Mouse (Mus musculus) hindbrain, embryonic 13.5 days (tissue): ENCODE data around the gene Nbeal2. TPM values are rescaled to one million over a fixed set of nuclear protein-coding genes. Genes with fewer than 3 reads are reported as not detected.
A peak's percentile ranks its signal among the peaks of the same experiment; 100 is the strongest.

Experiments
- ATAC-seq: fragments of 200-750 bp; cut with Nextera tagmentation; 2 replicates; pipeline ENCODE4 v1.8.0; 2017; ENCODE audit warnings: moderate TSS enrichment; ENCODE audit not compliant: low FRiP score
- H3K27ac ChIP-seq: fragments of 300-500 bp; sonication (generic); 2 replicates; pipeline ENCODE4 v1.5.1; 2015; ENCODE audit warnings: inconsistent platforms, mild to moderate bottlenecking, moderate library complexity
- H3K27me3 ChIP-seq: fragments of 300-500 bp; sonication (generic); 2 replicates; pipeline ENCODE4 v1.6.1; 2015; ENCODE audit warnings: mild to moderate bottlenecking, inconsistent platforms
- H3K36me3 ChIP-seq: fragments of 300-500 bp; sonication (generic); 2 replicates; pipeline ENCODE4 v1.6.1; 2015; ENCODE audit warnings: mild to moderate bottlenecking, inconsistent platforms
- H3K4me1 ChIP-seq: fragments of 300-500 bp; sonication (generic); replicated peaks from 2 replicates; pipeline ENCODE4 v1.6.1; 2015; ENCODE audit warnings: inconsistent platforms
- H3K4me2 ChIP-seq: fragments of 300-500 bp; sonication (generic); 2 replicates; pipeline ENCODE4 v1.6.1; 2015; ENCODE audit warnings: inconsistent platforms, mild to moderate bottlenecking, moderate library complexity
- H3K4me3 ChIP-seq: fragments of 300-500 bp; sonication (generic); 2 replicates; pipeline ENCODE4 v1.5.1; 2015; ENCODE audit warnings: mild to moderate bottlenecking, inconsistent platforms
- H3K9ac ChIP-seq: fragments of 300-500 bp; sonication (generic); 2 replicates; pipeline ENCODE4 v1.6.1; 2015; ENCODE audit warnings: mild to moderate bottlenecking, inconsistent platforms
- H3K9me3 ChIP-seq: fragments of 300-500 bp; sonication (generic); 2 replicates; pipeline ENCODE4 v1.6.1; 2016; ENCODE audit warnings: inconsistent platforms
- WGBS: fragments of 180-500 bp; shearing (Covaris S2); methylation state at CpG from one replicate; pipeline ENCODE4 v1.1.7; 2015; 5-methylcytosine and 5-hydroxymethylcytosine counted together
- polyA plus RNA-seq: library from polyadenylated mRNA; unstranded; fragments of >200 nt; fragmentation: Nextera tagmentation; extraction: Ambion mirVana; gene quantifications from 2 replicates; pipeline ENCODE4 v1.2.1, GENCODE M21; 2015

The Nbeal2 gene
- polyA plus RNA-seq, 1 experiment from 2014 or later = 2.4 TPM

DNA sequence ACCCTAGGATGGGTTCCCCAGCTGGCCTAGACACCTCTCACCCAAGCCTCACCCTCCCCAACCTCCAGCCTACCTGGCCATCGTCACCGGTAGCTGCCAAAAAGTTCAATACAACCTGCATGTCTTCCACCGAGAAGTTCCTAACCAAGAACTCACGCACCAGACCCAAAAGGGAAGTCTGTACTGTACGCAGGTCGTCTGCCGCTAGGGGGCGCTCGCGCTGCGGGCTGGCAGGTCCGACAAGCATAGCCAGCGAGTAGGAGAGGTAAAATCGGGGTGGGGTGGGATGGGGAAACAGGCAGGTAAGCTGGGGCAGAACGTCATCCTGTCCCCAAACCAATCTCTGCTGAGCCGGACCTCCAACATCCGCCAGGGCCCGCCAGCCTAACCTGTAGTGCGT, 18.7 kb downstream of the Nbeal2 start:
- WGBS = 7% methylated on average over 19 of the region's 19 CpGs
- H3K27me3 ChIP-seq = peaks cover 53% of the 10 kb centered on the region
- ATAC-seq = no peak
- H3K4me1 ChIP-seq = peaks cover 10% of the 10 kb centered on the region
- H3K9ac ChIP-seq = no peak overlapping the region
- H3K36me3 ChIP-seq = peaks cover 5% of the 10 kb centered on the region
- no peaks in the 10 kb centered on the region for H3K9me3 ChIP-seq
- H3K27ac ChIP-seq = no peak overlapping the region
- H3K4me3 ChIP-seq = no peak overlapping the region
- H3K4me2 ChIP-seq = no peak overlapping the region

DNA sequence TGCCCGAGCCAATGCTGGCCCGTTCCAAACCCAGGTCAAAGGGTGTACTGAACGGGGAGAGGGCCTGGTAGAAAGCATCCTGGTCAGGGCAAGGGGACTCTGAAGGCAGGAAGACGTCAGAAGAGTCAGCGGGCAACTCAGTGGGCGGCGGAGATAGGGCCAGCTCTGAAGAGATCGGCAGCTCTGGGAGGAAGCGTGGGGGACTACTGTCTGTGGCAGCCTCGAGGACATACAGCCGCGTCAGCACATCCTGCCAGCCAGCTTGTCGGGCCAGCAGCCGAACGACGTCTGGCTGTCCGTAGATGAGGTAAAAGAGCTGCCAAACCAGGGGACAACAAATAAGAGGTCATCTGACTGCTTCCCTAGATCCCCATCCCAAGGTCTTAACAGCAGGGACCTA, 20.1 kb downstream of the Nbeal2 start:
- peaks cover 10% of the 10 kb centered on the region for H3K4me1 ChIP-seq
- peaks cover 53% of the 10 kb centered on the region for H3K27me3 ChIP-seq
- 82% methylated on average over 17 of the region's 17 CpGs for WGBS
- H3K9me3 ChIP-seq = no peaks in the 10 kb centered on the region
- no peak for ATAC-seq
- no peak overlapping the region for H3K4me3 ChIP-seq
- H3K36me3 ChIP-seq = peaks cover 5% of the 10 kb centered on the region
- H3K4me2 ChIP-seq = no peak overlapping the region
- no peak overlapping the region for H3K9ac ChIP-seq
- no peak overlapping the region for H3K27ac ChIP-seq

DNA sequence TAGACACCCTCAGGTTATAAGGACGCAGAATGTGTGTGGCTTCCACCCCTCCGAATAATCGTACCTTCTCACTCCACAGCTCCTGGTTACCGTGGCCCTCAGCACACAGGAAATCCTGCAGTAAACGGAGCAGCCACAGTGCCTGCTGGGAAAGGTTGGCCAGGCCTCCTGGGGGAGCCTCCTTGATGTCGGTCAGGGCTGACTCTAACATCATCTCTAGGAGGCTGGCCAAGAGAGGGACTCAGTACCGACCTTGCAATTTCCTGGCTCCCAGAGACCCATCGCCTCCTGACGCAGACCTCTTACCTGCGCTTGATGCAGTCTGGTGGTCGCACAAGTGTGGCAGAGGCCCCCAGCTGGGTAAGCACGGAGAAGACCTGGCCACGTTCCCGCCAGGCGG, 21.3 kb downstream of the Nbeal2 start:
- no peak overlapping the region for H3K4me3 ChIP-seq
- ATAC-seq = no peak

DNA sequence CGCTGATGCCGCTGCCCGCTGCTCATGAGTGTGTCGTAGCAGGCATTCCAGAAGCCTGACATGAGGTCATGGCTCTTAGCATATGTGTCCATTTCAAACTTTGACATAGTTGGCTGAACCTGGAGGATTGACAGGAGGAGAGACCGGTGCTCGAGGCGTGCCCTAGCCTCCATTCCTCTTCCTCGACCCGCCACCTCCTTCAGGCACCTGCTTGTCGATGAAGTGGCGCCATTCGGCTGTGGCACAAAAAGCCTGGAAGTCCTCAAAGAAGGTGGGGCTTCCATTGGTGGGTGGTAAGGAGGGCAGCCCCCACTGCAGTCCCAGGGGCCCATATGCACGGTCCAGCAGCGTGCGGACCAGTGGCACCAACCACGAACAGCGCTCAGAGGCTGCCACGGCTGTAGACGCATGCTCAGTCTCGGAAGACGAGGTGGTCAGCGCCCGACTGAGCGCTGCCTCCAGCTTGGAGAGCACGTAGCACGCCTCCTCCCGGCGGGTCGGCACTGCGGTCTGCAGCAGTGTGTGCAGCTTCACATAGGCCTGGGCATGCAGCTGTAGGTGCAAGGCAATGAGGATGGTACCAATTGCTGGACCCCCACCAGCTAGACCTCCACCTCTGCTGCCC, 22.2 kb downstream of the Nbeal2 start:
- H3K4me1 ChIP-seq = peaks cover 10% of the 10 kb centered on the region
- 15% methylated on average over 30 of the region's 30 CpGs for WGBS
- H3K4me2 ChIP-seq = peak overlapping the region; percentile 59
- H3K27me3 ChIP-seq = peaks cover 53% of the 10 kb centered on the region
- H3K36me3 ChIP-seq = peaks cover 10% of the 10 kb centered on the region
- H3K9me3 ChIP-seq = no peaks in the 10 kb centered on the region
- ATAC-seq = peak; percentile 67
- H3K4me3 ChIP-seq = peak overlapping the region; percentile 36
- peak overlapping the region; percentile 64 for H3K9ac ChIP-seq
- no peak overlapping the region for H3K27ac ChIP-seq

More for the DNA sequence above, 21.3 kb downstream of the Nbeal2 start:
- peaks cover 53% of the 10 kb centered on the region for H3K27me3 ChIP-seq
- no peak overlapping the region for H3K9ac ChIP-seq
- H3K36me3 ChIP-seq = peaks cover 6% of the 10 kb centered on the region
- H3K27ac ChIP-seq = no peak overlapping the region
- H3K9me3 ChIP-seq = no peaks in the 10 kb centered on the region
- H3K4me2 ChIP-seq = no peak overlapping the region
- H3K4me1 ChIP-seq = peaks cover 10% of the 10 kb centered on the region
- 83% methylated on average over 15 of the region's 15 CpGs for WGBS

DNA sequence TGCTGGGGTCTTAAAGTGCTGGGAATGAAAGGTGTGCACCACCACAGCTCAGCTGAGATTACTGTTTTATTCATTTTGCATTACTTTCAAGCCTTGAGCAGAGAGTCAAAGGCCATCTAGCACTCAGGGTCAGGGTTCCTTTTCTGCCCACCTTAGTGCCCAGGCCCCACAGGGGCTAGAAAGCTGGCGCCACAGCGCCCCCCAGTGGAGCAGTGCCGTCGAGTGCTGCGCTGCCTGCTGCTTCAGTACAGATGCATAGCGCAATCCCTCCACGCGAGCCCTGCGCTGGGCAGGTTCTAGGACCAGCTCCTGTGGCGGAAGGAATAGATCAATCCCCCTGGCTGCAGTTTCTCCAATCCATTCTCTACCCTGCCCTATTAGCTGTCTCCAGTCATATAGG, 22.8 kb downstream of the Nbeal2 start:
- Histone ChIP-seq H3K36me3 (peaks cover 10% of the 10 kb centered on the region), H3K4me3 (peak overlapping the region; percentile 36), H3K27ac (no peak overlapping the region), H3K9me3 (no peaks in the 10 kb centered on the region), H3K27me3 (peaks cover 51% of the 10 kb centered on the region), H3K4me1 (peaks cover 10% of the 10 kb centered on the region), H3K9ac (peak overlapping the region; percentile 64), H3K4me2 (peak overlapping the region; percentile 59)
- 10% methylated on average over 10 of the region's 10 CpGs for WGBS
- ATAC-seq = peak; percentile 17; the same call in 1 of the 2 replicates

DNA sequence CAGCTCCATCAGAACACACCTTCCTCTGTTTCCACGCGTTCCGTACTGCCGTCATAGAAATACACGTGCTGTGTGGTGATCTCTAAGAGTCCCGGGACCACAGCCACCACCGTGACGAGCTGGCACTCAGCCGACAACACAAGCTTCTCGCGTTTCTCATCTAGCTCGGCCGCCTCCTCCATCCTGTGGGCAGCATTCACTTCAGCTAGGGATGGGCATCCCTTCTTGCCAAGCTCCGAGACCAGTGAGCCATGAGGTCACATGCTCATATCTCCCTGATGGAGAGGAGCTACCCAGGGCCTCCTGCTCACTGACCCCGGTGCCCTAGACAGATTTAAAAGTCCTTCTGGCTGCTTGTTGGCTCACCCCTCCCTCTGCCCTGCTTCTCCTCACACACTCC, 23.8 kb downstream of the Nbeal2 start:
- peaks cover 10% of the 10 kb centered on the region for H3K36me3 ChIP-seq
- 91% methylated on average over 15 of the region's 15 CpGs for WGBS
- H3K4me2 ChIP-seq = no peak overlapping the region
- H3K9me3 ChIP-seq = no peaks in the 10 kb centered on the region
- H3K27me3 ChIP-seq = peaks cover 47% of the 10 kb centered on the region
- no peak for ATAC-seq
- H3K27ac ChIP-seq = no peak overlapping the region
- peaks cover 17% of the 10 kb centered on the region for H3K4me1 ChIP-seq
- H3K4me3 ChIP-seq = no peak overlapping the region
- no peak overlapping the region for H3K9ac ChIP-seq

DNA sequence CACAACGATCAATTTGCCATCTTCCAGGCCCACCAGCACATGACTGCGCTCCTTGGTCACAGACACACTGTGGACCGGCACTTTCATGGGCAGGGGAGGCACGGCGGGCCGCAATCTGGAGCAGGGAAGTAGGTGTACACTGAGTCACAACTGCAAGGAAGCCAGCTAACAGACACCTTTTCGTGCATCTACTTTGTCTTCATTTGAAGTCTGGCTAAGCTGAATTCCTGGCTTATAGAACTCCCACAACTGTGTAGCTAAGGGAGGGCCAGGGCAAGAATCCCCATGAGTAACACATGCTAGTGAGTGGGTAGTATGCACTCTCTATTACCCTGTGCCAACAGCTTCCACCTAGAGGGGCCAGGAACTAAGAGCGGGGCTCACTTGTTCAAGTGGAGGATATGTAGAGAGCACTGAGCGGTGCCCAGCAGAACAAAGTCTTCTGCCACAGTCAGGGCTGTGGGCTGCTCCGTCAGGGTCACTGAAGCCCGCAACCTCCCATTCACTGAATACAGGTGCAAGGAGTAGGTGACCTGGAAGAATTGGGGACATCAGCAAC, 28.5 kb downstream of the Nbeal2 start:
- peak overlapping the region; percentile 97 for H3K4me2 ChIP-seq
- ATAC-seq = peak; percentile 1; the same call in 1 of the 2 replicates
- no peaks in the 10 kb centered on the region for H3K9me3 ChIP-seq
- peak overlapping the region; percentile 92 for H3K27ac ChIP-seq
- 71% methylated on average over 11 of the region's 11 CpGs for WGBS
- peak overlapping the region; percentile 81 for H3K9ac ChIP-seq
- peaks cover 31% of the 10 kb centered on the region for H3K36me3 ChIP-seq
- H3K27me3 ChIP-seq = 0 out of 2 replicates have a peak, but pooled peaks cover 5% of the 10 kb centered on the region
- peak overlapping the region; percentile 54 for H3K4me3 ChIP-seq
- peaks cover 29% of the 10 kb centered on the region for H3K4me1 ChIP-seq

DNA sequence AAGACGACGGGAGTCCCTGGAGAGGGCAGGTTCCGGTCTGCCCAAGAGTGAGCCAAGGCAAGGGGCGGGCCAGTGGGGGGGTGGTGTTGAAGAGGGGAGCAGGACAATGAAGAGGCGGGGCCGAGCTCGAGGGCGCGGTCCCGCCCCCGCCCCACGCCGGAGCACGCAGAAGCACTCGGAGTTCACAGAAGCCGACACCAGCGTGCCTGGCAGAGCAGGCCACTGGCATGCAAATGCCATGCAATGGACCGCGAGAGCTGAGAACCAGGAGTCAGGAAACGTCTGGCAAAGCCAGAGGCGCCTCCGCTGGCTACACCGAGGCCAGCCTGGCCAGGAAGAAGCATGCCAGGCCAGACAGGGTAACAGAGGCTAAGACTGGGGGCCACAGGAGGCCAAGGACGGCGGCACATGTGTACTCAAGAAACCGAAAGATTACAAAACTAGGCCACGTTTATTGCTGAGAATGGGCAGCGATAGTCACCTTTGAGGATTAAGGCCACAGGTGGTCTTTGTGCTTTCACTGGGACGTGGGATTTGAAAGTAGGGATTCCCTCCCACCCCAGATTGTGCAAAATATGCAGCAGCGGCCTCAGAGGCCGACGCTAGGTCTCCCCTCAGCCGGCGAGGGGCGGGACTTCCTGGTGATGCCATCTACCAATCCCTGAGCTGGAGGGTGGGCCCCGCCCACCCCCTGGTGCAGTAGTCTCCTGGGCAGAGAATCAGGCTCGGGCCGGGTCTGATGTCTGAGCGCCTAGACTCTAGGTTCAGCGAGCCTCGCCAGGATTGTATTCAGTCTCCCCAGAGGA, 29.4 kb downstream of the Nbeal2 start, which contains the start of gene Nradd:
TSS of gene Nradd (minus strand) at position 92 of the 806 bp plus-strand sequence.
- under 1% methylated on average over 41 of the region's 41 CpGs for WGBS
- ATAC-seq = peak; percentile 94

DNA sequence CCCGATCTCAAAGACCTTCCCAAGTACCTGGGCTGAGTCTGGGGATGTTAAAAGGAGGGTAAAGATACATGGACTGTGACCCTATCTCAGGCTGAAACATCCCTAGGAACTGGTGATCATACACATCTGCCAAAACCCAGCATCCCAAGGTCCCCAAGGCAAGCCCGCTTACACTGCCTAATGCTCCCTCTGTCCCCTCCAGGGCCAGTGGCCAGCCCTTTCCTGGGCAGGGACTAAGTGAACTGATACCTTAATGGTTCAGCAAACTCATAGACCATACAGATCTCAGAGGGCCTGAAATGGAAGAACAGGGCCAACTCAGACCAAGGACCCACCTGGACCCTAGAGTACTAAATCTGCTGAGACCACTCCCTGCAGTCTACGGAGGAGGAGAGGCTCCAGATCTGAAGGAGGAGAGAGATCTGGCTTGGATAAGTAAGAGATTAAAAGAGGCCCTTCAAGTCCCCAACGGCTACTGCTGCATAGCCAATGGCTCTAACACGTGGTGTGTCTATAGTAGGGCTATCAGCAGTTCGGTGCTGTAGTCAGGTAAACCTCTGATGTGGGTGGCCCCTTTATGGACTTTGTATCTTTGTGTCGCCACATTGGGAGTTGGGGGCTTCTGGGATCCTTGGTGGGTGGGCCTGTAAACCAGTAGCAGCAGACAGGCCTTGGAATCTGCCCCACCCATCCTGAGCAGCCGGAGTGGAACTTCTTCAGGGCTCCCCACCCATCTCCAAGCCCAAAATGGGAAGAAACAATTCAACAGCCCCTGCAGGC, 30.4 kb downstream of the Nbeal2 start:
- Histone ChIP-seq H3K4me3 (peak overlapping the region; percentile 54), H3K9me3 (no peaks in the 10 kb centered on the region), H3K36me3 (peaks cover 49% of the 10 kb centered on the region), H3K4me1 (peaks cover 29% of the 10 kb centered on the region), H3K4me2 (peak overlapping the region; percentile 97), H3K27ac (peak overlapping the region; percentile 92), H3K27me3 (0 out of 2 replicates have a peak, but pooled peaks cover 5% of the 10 kb centered on the region), H3K9ac (peak overlapping the region; percentile 81)
- ATAC-seq = no peak
- 50% methylated on average over 8 of the region's 8 CpGs for WGBS

More for the DNA sequence above, 29.4 kb downstream of the Nbeal2 start, which contains the start of gene Nradd:
- Histone ChIP-seq H3K36me3 (peaks cover 39% of the 10 kb centered on the region), H3K4me1 (peaks cover 29% of the 10 kb centered on the region), H3K9me3 (no peaks in the 10 kb centered on the region), H3K4me3 (peak within 1 kb of the TSS; percentile 54), H3K27me3 (0 out of 2 replicates have a peak, but pooled peaks cover 5% of the 10 kb centered on the region), H3K27ac (peak within 1 kb of the TSS; percentile 92), H3K9ac (peak within 1 kb of the TSS; percentile 81), H3K4me2 (peak within 1 kb of the TSS; percentile 97)

DNA sequence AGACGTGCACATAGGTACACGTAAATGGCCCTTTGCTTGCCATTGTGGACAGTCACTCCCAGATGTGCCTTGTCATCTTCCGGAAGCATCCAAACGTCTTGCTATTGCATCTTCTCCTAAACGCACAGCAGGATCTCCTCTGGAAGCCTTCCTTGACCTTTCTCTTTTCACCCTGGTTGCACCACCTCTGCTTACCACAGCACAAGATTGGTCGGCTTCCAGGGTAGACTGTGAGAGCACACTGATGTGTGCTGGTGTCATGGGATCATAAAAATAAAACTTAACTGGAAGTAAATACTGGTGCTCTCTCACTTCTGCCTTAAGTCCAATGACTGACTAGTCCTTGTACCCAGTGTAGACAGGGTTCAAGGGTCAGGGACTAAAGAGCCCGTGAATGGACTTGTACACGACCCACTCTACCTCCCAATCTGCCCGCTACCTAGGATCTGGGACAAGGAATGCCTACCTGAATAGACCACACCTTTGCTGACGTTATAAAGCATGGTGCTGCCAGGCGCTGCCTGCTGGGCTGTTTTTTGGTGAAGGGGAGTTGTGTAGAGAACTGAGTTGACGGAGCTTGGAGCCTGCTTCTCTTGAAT, 31.2 kb downstream of the Nbeal2 start:
- WGBS = 87% methylated on average over 12 of the region's 12 CpGs
- H3K27ac ChIP-seq = no peak overlapping the region
- H3K4me3 ChIP-seq = no peak overlapping the region
- H3K4me1 ChIP-seq = peaks cover 29% of the 10 kb centered on the region
- peaks cover 52% of the 10 kb centered on the region for H3K36me3 ChIP-seq
- 0 out of 2 replicates have a peak, but pooled peaks cover 5% of the 10 kb centered on the region for H3K27me3 ChIP-seq
- H3K4me2 ChIP-seq = peak overlapping the region; percentile 97; the same call in 1 of the 2 replicates
- H3K9ac ChIP-seq = peak overlapping the region; percentile 81; the same call in 1 of the 2 replicates
- no peaks in the 10 kb centered on the region for H3K9me3 ChIP-seq
- ATAC-seq = no peak

DNA sequence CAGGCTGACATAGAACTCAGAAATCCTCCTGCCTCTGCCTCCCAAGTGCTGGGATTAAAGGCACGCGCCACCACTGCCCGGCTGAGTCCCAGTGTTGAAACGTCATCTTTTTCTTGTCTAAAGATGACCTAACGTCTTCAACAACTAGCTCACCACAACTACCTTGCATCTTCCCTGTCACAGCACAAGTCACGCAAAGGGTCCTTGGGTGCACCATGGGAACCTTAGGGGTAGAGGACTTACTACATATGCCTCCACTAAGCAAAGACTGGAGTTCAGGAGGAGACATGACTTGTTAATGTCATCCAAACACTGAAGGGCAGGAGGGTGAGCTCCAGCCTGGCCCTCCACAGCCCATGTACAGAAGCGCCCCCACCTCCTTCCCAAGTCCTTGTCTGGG, 33.3 kb downstream of the Nbeal2 start:
- Histone ChIP-seq H3K9me3 (no peaks in the 10 kb centered on the region), H3K36me3 (peaks cover 62% of the 10 kb centered on the region), H3K27ac (no peak overlapping the region), H3K27me3 (no peaks in the 10 kb centered on the region), H3K4me3 (no peak overlapping the region), H3K9ac (no peak overlapping the region), H3K4me2 (no peak overlapping the region), H3K4me1 (peaks cover 28% of the 10 kb centered on the region)
- ATAC-seq = no peak
- WGBS = 95% methylated on average over 7 of the region's 7 CpGs
